Mouse (Mus musculus): ENCODE results near the gene Med22.

DNA sequence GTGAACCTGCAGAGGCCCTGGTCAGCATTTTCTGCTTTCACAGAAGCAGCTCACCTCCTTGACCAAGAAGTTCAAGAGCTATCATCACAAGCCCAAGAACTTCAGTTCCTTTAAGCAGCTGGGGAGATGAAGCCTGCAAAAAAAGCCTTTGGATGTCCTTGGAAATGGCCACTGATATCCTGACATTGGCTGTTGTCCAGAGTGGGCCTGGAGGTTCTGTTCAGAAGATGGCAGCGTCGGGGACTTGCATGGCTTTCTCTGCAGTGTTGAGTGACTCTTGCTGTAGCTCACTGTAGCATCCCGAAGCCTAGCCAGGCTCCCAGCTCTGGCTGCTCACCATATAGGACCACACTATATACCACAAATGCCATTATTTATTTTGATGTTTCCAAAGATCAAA lies 9.2 kb upstream of the Med22 start:
- TF ChIP-seq POLR2A (IDR thresholded peaks at IDR 0.05; ENCODE audit: borderline replicate concordance, low read depth, low read length): no peak
- no peak for TF ChIP-seq CTCF (IDR thresholded peaks at IDR 0.05; ENCODE audit: low read depth, low read length)
